Mouse (Mus musculus) stomach, postnatal 0 days (tissue): ENCODE results near the gene Gipr. TPM values are rescaled to one million over a fixed set of nuclear protein-coding genes. Genes with fewer than 3 reads are reported as not detected.

Experiments
- ATAC-seq: fragments of 200-750 bp; cut with Nextera tagmentation; 2 replicates; pipeline ENCODE4 v1.8.0; 2017; ENCODE audit not compliant: low FRiP score, low TSS enrichment
- DNase-seq: peaks from one replicate; pipeline ENCODE4 v3.0.0-alpha.2; 2016; ENCODE audit warnings: low spot score
- H3K27ac ChIP-seq: fragments of 300-500 bp; sonication (generic); replicated peaks from 2 replicates; pipeline ENCODE4 v1.5.1; 2014; ENCODE audit warnings: mild to moderate bottlenecking, control low read depth
- H3K27me3 ChIP-seq: fragments of 300-500 bp; sonication (generic); 2 replicates; pipeline ENCODE4 v1.6.1; 2014; ENCODE audit warnings: low read length; ENCODE audit not compliant: control insufficient read depth, insufficient read depth
- H3K36me3 ChIP-seq: fragments of 300-500 bp; sonication (generic); 2 replicates; pipeline ENCODE4 v1.6.1; 2014; ENCODE audit warnings: low read length, mixed read lengths; ENCODE audit not compliant: control insufficient read depth, insufficient read depth
- H3K4me1 ChIP-seq: fragments of 300-500 bp; sonication (generic); replicated peaks from 2 replicates; pipeline ENCODE4 v1.6.1; 2014; ENCODE audit warnings: antibody characterized with exemption; ENCODE audit not compliant: control insufficient read depth, insufficient read depth
- H3K4me2 ChIP-seq: fragments of 300-500 bp; sonication (generic); replicated peaks from 2 replicates; pipeline ENCODE4 v1.6.1; 2014; ENCODE audit warnings: low read depth, mild to moderate bottlenecking, control low read depth, moderate library complexity
- H3K4me3 ChIP-seq: fragments of 300-500 bp; sonication (generic); 2 replicates; pipeline ENCODE4 v1.5.1; 2014; ENCODE audit warnings: low read depth, low read length, control low read depth
- H3K9ac ChIP-seq: fragments of 300-500 bp; sonication (generic); 2 replicates; pipeline ENCODE4 v1.6.1; 2014; ENCODE audit warnings: mild to moderate bottlenecking, low read length, control low read depth, mixed read lengths
- H3K9me3 ChIP-seq: fragments of 300-500 bp; sonication (generic); 2 replicates; pipeline ENCODE4 v1.6.1; 2016; ENCODE audit warnings: low read length; ENCODE audit not compliant: control insufficient read depth
- CTCF ChIP-seq: IDR thresholded peaks from 2 replicates; pipeline ENCODE4 v1.5.1; 2016; ENCODE audit warnings: antibody characterized with exemption, low read depth, mild to moderate bottlenecking, moderate library complexity
- EP300 ChIP-seq: optimal IDR thresholded peaks from 2 replicates; pipeline ENCODE3; 2016; ENCODE audit warnings: antibody characterized with exemption
- WGBS: fragments of 180-500 bp; shearing (Covaris S2); extraction: QIAGEN DNeasy Blood & Tissue Kit; methylation state at CpG from one replicate; pipeline ENCODE4 v1.1.7; 2014; 5-methylcytosine and 5-hydroxymethylcytosine counted together
- polyA plus RNA-seq: library from polyadenylated mRNA; unstranded; fragments of >200 nt; fragmentation: Nextera tagmentation; extraction: Ambion mirVana; gene quantifications from 2 replicates; pipeline ENCODE4 v1.2.1, GENCODE M21; 2015

Gipr gene
- polyA plus RNA-seq, 1 experiment from 2014 or later = 0.27 TPM

- H3K9me3 ChIP-seq = no peaks in the 10 kb centered on the region
- DNase-seq (no peak), ATAC-seq (no peak)
- no peaks in the 10 kb centered on the region for H3K36me3 ChIP-seq
- WGBS = 75% methylated on average over 7 of the region's 7 CpGs
- H3K27me3 ChIP-seq = peaks cover 20% of the 10 kb centered on the region
- TF ChIP-seq CTCF (no peak), EP300 (no peak)
- H3K27ac ChIP-seq = no peak overlapping the region
- H3K4me3 ChIP-seq = no peak overlapping the region
- H3K9ac ChIP-seq = no peak overlapping the region
- H3K4me2 ChIP-seq = no peak overlapping the region
- H3K4me1 ChIP-seq = no peaks in the 10 kb centered on the region
These were observed 11.3 kb upstream of the Gipr start for GRCm38 (mm10) chr7:19177216-19177615.

- Histone ChIP-seq H3K4me2 (no peak overlapping the region), H3K27me3 (peaks cover 20% of the 10 kb centered on the region), H3K4me3 (no peak overlapping the region), H3K4me1 (no peaks in the 10 kb centered on the region), H3K9me3 (no peaks in the 10 kb centered on the region), H3K9ac (no peak overlapping the region), H3K27ac (no peak overlapping the region), H3K36me3 (no peaks in the 10 kb centered on the region)
- TF ChIP-seq CTCF = no peak
- TF ChIP-seq EP300 = no peak
- DNase-seq (no peak), ATAC-seq (no peak)
- WGBS = 11% methylated on average over 18 of the region's 21 CpGs
These were observed 10.6 kb upstream of the Gipr start for GRCm38 (mm10) chr7:19176516-19176947.

- Histone ChIP-seq H3K9ac (no peak within 1 kb of the TSS), H3K36me3 (no peaks in the 10 kb centered on the region), H3K4me2 (no peak within 1 kb of the TSS), H3K4me1 (no peaks in the 10 kb centered on the region), H3K27me3 (peaks cover 20% of the 10 kb centered on the region), H3K4me3 (no peak within 1 kb of the TSS), H3K9me3 (no peaks in the 10 kb centered on the region), H3K27ac (no peak within 1 kb of the TSS)
- ATAC-seq = peak; percentile 43; the same call in 1 of the 2 replicates
- peak; percentile 57 for DNase-seq
- 3% methylated on average over 30 of the region's 30 CpGs for WGBS
- TF ChIP-seq CTCF (no peak), EP300 (no peak)
These were observed 10.0 kb upstream of the Gipr start, which contains the start of gene Eml2 for GRCm38 (mm10) chr7:19175708-19176515. TSS of gene Eml2 (plus strand) at chr7:19176421.

- 3% methylated on average over 17 of the region's 17 CpGs for WGBS
- H3K9ac ChIP-seq = no peak overlapping the region
- H3K36me3 ChIP-seq = no peaks in the 10 kb centered on the region
- H3K9me3 ChIP-seq = no peaks in the 10 kb centered on the region
- H3K4me3 ChIP-seq = peak overlapping the region; percentile 16; the same call in 1 of the 2 replicates
- ATAC-seq = peak; percentile 50; the same call in 1 of the 2 replicates
- TF ChIP-seq EP300 (no peak), CTCF (peak; percentile 92)
- peak overlapping the region; percentile 43 for H3K4me2 ChIP-seq
- no peaks in the 10 kb centered on the region for H3K4me1 ChIP-seq
- no peak overlapping the region for H3K27ac ChIP-seq
- peak; percentile 80 for DNase-seq
- peaks cover 15% of the 10 kb centered on the region for H3K27me3 ChIP-seq
These were observed 6.9 kb upstream of the Gipr start for GRCm38 (mm10) chr7:19172874-19173273.

- no peak overlapping the region for H3K27ac ChIP-seq
- no peak for ATAC-seq
- WGBS = 47% methylated on average over 8 of the region's 8 CpGs
These were observed 5.9 kb upstream of the Gipr start for GRCm38 (mm10) chr7:19171831-19172230.

GRCm38 (mm10) chr7:19170142-19170541 is 4.2 kb upstream of the Gipr start:
- no peak for DNase-seq
- Histone ChIP-seq H3K9me3 (no peaks in the 10 kb centered on the region), H3K4me3 (no peak overlapping the region), H3K27me3 (no peaks in the 10 kb centered on the region), H3K9ac (peak overlapping the region; percentile 3; the same call in 1 of the 2 replicates), H3K36me3 (no peaks in the 10 kb centered on the region), H3K4me1 (no peaks in the 10 kb centered on the region), H3K27ac (0 out of 2 replicates have a peak overlapping the region, but pooled peaks have one; percentile 45), H3K4me2 (no peak overlapping the region)
- ATAC-seq = peak; percentile 43; the same call in 1 of the 2 replicates
- 31% methylated on average over 8 of the region's 8 CpGs for WGBS
- TF ChIP-seq CTCF (no peak), EP300 (no peak)

More at GRCm38 (mm10) chr7:19171831-19172230, 5.9 kb upstream of the Gipr start:
- H3K36me3 ChIP-seq = no peaks in the 10 kb centered on the region
- H3K4me3 ChIP-seq = no peak overlapping the region
- no peak overlapping the region for H3K4me2 ChIP-seq
- TF ChIP-seq EP300 (no peak), CTCF (no peak)
- H3K9ac ChIP-seq = no peak overlapping the region; the same call in 1 of the 2 replicates
- no peak for DNase-seq
- no peaks in the 10 kb centered on the region for H3K9me3 ChIP-seq
- peaks cover 5% of the 10 kb centered on the region; the same call in 1 of the 2 replicates for H3K27me3 ChIP-seq
- no peaks in the 10 kb centered on the region for H3K4me1 ChIP-seq
